Mouse (Mus musculus): ENCODE data around the gene Ube2m. TPM values are rescaled to one million over a fixed set of nuclear protein-coding genes. Genes with fewer than 3 reads are reported as not detected.

Ube2m gene
- polyA plus RNA-seq, 1 experiment from 2014 or later = 165 TPM

DNA sequence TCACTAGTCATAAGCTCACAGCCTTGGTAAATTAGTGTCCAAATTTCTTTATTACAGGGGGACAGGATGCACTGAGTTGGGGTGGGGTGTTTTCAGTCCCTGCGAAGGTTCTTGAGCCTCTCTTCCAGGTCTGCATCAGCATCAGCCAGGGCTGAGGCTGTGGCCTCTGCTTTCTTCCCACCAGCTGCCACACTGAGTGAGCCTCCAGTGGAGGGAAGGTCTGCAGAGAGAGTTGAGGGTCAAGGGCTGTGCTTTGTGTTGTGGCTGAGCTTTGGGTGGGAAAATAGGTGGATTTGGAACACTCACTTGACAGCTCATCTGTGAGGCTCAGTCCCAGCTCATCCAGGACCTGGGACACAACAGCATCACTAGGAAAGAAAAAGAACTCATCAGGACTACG, 6.1 kb downstream of the Ube2m start:
- Histone ChIP-seq H3K36me3 (ENCODE audit: control insufficient read depth, insufficient read depth, low read length) (peaks cover 51% of the 10 kb centered on the region), H3K4me2 (ENCODE audit: low read depth, low read length, severe bottlenecking) (no peak overlapping the region), H3K27ac (ENCODE audit: low read depth, low read length) (no peak overlapping the region), H3K9me3 (ENCODE audit: control insufficient read depth, low read length) (no peaks in the 10 kb centered on the region), H3K4me3 (ENCODE audit: low read depth, low read length) (no peak overlapping the region), H3K4me1 (replicated peaks; ENCODE audit: control insufficient read depth, insufficient read depth, low read length) (peaks cover 16% of the 10 kb centered on the region; the same call in 1 of the 2 replicates), H3K27me3 (ENCODE audit: control insufficient read depth, insufficient read depth, low read length) (no peaks in the 10 kb centered on the region), H3K9ac (ENCODE audit: low read length) (no peak overlapping the region)
- DNase-seq (ENCODE audit: low spot score) (no peak), ATAC-seq (replicated peaks; ENCODE audit: low FRiP score) (no peak)
- WGBS = 87% methylated on average over 2 of the region's 2 CpGs

DNA sequence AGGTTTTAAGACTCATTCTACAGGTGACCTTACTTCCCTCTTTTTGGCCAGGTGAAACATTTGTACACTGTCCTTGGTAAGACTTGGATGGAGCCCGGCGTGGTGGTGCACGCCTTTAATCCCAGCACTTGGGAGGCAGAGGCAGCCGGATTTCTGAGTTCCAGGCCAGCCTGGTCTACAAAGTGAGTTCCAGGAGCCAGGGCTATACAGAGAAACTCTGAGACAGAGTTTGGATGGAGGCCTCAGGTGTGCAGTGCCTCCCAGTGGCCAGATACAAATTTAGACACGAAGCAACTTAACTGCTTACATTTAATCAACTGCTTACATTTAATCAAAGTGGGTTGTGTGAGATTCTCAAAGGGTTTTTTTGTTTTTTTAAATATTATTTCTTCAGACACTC, 7.0 kb downstream of the Ube2m start:
- Histone ChIP-seq H3K36me3 (ENCODE audit: control insufficient read depth, insufficient read depth, low read length) (peaks cover 59% of the 10 kb centered on the region), H3K27ac (ENCODE audit: low read depth, low read length) (no peak overlapping the region), H3K4me2 (ENCODE audit: low read depth, low read length, severe bottlenecking) (no peak overlapping the region), H3K27me3 (ENCODE audit: control insufficient read depth, insufficient read depth, low read length) (no peaks in the 10 kb centered on the region), H3K9me3 (ENCODE audit: control insufficient read depth, low read length) (no peaks in the 10 kb centered on the region), H3K4me3 (ENCODE audit: low read depth, low read length) (no peak overlapping the region), H3K9ac (ENCODE audit: low read length) (no peak overlapping the region), H3K4me1 (replicated peaks; ENCODE audit: control insufficient read depth, insufficient read depth, low read length) (peaks cover 19% of the 10 kb centered on the region; the same call in 1 of the 2 replicates)
- ATAC-seq (replicated peaks; ENCODE audit: low FRiP score) (no peak), DNase-seq (ENCODE audit: low spot score) (no peak)
- 73% methylated on average over 5 of the region's 5 CpGs for WGBS

DNA sequence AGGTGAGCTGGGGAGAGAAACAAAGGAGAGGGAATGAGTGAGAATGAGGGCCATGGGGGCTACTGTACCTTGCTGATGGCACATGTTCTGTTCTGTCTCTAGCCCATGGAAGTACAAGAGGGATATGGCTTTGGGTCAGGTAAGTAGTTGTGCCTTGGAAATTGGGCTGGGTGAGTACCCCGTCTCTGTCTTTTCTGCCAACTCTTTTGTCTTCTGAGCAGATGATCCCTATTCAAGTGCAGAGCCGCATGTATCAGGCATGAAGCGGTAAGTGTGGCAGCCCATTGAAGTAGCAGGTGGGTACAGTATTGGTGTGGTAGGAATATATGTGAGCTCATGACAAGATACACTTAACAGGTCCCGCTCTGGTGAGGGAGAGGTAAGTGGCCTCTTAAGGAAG, 9.1 kb downstream of the Ube2m start:
- 91% methylated on average over 4 of the region's 4 CpGs for WGBS

DNA sequence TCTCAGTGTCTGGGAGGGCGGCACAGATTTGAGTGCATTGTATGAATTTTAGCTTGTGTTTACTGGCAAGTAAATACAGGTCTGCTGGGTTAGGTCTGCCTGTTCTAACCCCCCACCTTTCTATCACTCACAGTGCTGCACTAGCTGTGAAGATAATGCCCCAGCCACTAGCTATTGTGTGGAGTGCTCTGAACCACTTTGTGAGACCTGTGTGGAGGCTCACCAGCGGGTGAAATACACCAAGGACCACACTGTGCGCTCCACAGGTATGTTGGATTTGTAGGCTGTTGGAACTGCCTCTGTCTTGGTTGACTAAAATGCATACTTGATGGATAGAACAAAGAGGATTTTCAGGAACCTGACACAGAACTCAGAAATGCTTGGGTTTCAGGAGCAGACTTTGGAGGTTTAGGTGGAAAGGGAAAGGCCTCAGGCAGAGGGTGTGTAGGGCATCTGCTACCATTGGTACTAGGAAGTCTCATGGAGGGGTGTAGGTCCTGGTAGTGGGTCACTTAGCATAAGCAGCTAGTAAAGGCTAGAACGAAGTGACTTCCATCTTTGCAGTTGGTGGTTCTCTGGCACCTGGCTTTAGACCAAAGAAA, 12.5 kb downstream of the Ube2m start:
- H3K36me3 ChIP-seq (ENCODE audit: control insufficient read depth, insufficient read depth, low read length) = peaks cover 49% of the 10 kb centered on the region
- peak overlapping the region; percentile 97 for H3K9ac ChIP-seq (ENCODE audit: low read length)
- no peaks in the 10 kb centered on the region for H3K27me3 ChIP-seq (ENCODE audit: control insufficient read depth, insufficient read depth, low read length)
- H3K27ac ChIP-seq (ENCODE audit: low read depth, low read length) = peak overlapping the region; percentile 100; the same call in 1 of the 2 replicates
- peaks cover 18% of the 10 kb centered on the region; the same call in 1 of the 2 replicates for H3K4me1 ChIP-seq (replicated peaks; ENCODE audit: control insufficient read depth, insufficient read depth, low read length)
- ATAC-seq (replicated peaks; ENCODE audit: low FRiP score) = no peak
- peak overlapping the region; percentile 99 for H3K4me2 ChIP-seq (ENCODE audit: low read depth, low read length, severe bottlenecking)
- DNase-seq (ENCODE audit: low spot score) = no peak
- no peaks in the 10 kb centered on the region for H3K9me3 ChIP-seq (ENCODE audit: control insufficient read depth, low read length)
- 30% methylated on average over 4 of the region's 4 CpGs for WGBS
- peak overlapping the region; percentile 96 for H3K4me3 ChIP-seq (ENCODE audit: low read depth, low read length)

More for the DNA sequence above, 9.1 kb downstream of the Ube2m start:
- no peak overlapping the region for H3K27ac ChIP-seq (ENCODE audit: low read depth, low read length)
- H3K27me3 ChIP-seq (ENCODE audit: control insufficient read depth, insufficient read depth, low read length) = no peaks in the 10 kb centered on the region
- no peak overlapping the region for H3K4me2 ChIP-seq (ENCODE audit: low read depth, low read length, severe bottlenecking)
- H3K9me3 ChIP-seq (ENCODE audit: control insufficient read depth, low read length) = no peaks in the 10 kb centered on the region
- no peak for ATAC-seq (replicated peaks; ENCODE audit: low FRiP score)
- 0 out of 2 replicates have a peak overlapping the region, but pooled peaks have one; percentile 12 for H3K9ac ChIP-seq (ENCODE audit: low read length)
- peaks cover 62% of the 10 kb centered on the region for H3K36me3 ChIP-seq (ENCODE audit: control insufficient read depth, insufficient read depth, low read length)
- peaks cover 19% of the 10 kb centered on the region; the same call in 1 of the 2 replicates for H3K4me1 ChIP-seq (replicated peaks; ENCODE audit: control insufficient read depth, insufficient read depth, low read length)
- no peak for DNase-seq (ENCODE audit: low spot score)
- no peak overlapping the region for H3K4me3 ChIP-seq (ENCODE audit: low read depth, low read length)

DNA sequence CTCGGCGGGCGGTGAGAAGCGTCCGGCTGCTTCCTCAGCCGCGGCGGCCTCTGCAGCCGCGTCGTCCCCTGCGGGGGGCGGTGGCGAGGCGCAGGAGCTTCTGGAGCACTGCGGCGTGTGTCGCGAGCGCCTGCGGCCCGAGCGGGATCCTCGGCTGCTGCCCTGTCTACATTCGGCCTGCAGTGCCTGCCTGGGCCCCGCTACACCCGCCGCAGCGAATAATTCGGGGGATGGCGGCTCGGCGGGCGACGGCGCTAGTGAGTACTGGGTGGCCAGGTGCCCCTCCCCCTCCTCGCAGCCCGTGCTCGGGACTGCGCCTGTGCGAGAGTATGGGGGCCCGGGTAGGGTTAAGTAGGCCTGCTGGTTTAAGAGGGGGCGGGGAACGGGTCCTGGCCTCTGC, 13.3 kb downstream of the Ube2m start:
- H3K9ac ChIP-seq (ENCODE audit: low read length) = peak overlapping the region; percentile 97
- H3K9me3 ChIP-seq (ENCODE audit: control insufficient read depth, low read length) = no peaks in the 10 kb centered on the region
- peaks cover 18% of the 10 kb centered on the region; the same call in 1 of the 2 replicates for H3K4me1 ChIP-seq (replicated peaks; ENCODE audit: control insufficient read depth, insufficient read depth, low read length)
- H3K27ac ChIP-seq (ENCODE audit: low read depth, low read length) = peak overlapping the region; percentile 100
- peak overlapping the region; percentile 96 for H3K4me3 ChIP-seq (ENCODE audit: low read depth, low read length)
- DNase-seq (ENCODE audit: low spot score) = peak; percentile 90
- WGBS = under 1% methylated on average over 44 of the region's 44 CpGs
- H3K4me2 ChIP-seq (ENCODE audit: low read depth, low read length, severe bottlenecking) = peak overlapping the region; percentile 99
- H3K36me3 ChIP-seq (ENCODE audit: control insufficient read depth, insufficient read depth, low read length) = peaks cover 41% of the 10 kb centered on the region
- H3K27me3 ChIP-seq (ENCODE audit: control insufficient read depth, insufficient read depth, low read length) = no peaks in the 10 kb centered on the region
- peak; percentile 60 for ATAC-seq (replicated peaks; ENCODE audit: low FRiP score)

GRCm38 (mm10) chr7:13023928-13024731, 13.9 kb downstream of the Ube2m start:
- Histone ChIP-seq H3K4me2 (ENCODE audit: low read depth, low read length, severe bottlenecking) (peak overlapping the region; percentile 99), H3K9ac (ENCODE audit: low read length) (peak overlapping the region; percentile 97), H3K4me1 (replicated peaks; ENCODE audit: control insufficient read depth, insufficient read depth, low read length) (peaks cover 18% of the 10 kb centered on the region; the same call in 1 of the 2 replicates), H3K4me3 (ENCODE audit: low read depth, low read length) (peak overlapping the region; percentile 96), H3K9me3 (ENCODE audit: control insufficient read depth, low read length) (no peaks in the 10 kb centered on the region), H3K27me3 (ENCODE audit: control insufficient read depth, insufficient read depth, low read length) (no peaks in the 10 kb centered on the region), H3K36me3 (ENCODE audit: control insufficient read depth, insufficient read depth, low read length) (peaks cover 34% of the 10 kb centered on the region), H3K27ac (ENCODE audit: low read depth, low read length) (peak overlapping the region; percentile 100)
- WGBS = under 1% methylated on average over 84 of the region's 95 CpGs
- peak; percentile 97 for DNase-seq (ENCODE audit: low spot score)
- peak; percentile 85 for ATAC-seq (replicated peaks; ENCODE audit: low FRiP score)

DNA sequence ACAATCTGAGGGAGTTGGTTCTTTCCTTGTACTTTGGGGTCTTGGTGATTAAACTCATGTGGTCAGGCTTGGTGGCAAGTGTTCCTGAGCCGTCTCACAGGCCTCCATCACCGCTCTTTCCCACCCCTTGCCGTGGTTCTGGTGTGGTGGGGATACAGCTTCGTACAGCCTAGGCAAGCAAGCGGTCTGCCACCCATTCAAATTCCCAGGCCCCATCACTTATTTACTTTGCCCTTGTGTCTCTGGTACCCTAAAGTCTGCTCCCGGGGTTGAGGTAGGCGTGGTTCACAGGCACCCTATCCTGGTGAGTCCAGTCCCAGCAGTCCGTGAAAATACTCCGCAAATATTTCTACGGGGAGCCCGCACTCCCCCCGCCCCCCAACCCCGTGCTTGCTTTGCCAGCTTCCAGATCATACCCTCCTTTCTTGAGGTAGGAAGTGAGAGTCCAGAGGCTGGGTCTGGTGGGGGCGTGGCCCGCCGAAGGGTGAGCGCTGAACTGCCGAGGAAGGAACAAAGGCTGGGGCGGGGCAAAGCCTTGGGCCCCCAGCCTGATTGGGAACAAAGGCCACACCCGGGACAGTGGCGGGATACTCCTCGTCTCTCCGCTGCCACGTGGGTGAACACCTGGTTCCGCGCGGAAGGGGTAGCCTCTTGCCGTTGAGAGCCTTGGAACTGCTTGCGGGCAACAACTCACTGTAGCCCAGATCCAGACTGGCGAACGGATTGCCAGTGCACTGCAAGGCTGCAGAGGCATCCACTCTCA, 15.1 kb downstream of the Ube2m start:
- Histone ChIP-seq H3K36me3 (ENCODE audit: control insufficient read depth, insufficient read depth, low read length) (peaks cover 23% of the 10 kb centered on the region), H3K4me1 (replicated peaks; ENCODE audit: control insufficient read depth, insufficient read depth, low read length) (peaks cover 18% of the 10 kb centered on the region; the same call in 1 of the 2 replicates), H3K9me3 (ENCODE audit: control insufficient read depth, low read length) (no peaks in the 10 kb centered on the region), H3K9ac (ENCODE audit: low read length) (peak overlapping the region; percentile 97), H3K27ac (ENCODE audit: low read depth, low read length) (peak overlapping the region; percentile 100), H3K27me3 (ENCODE audit: control insufficient read depth, insufficient read depth, low read length) (no peaks in the 10 kb centered on the region), H3K4me3 (ENCODE audit: low read depth, low read length) (peak overlapping the region; percentile 96), H3K4me2 (ENCODE audit: low read depth, low read length, severe bottlenecking) (peak overlapping the region; percentile 99)
- WGBS = 4% methylated on average over 31 of the region's 31 CpGs
- peak; percentile 84 for ATAC-seq (replicated peaks; ENCODE audit: low FRiP score)
- peak; percentile 93 for DNase-seq (ENCODE audit: low spot score)

DNA sequence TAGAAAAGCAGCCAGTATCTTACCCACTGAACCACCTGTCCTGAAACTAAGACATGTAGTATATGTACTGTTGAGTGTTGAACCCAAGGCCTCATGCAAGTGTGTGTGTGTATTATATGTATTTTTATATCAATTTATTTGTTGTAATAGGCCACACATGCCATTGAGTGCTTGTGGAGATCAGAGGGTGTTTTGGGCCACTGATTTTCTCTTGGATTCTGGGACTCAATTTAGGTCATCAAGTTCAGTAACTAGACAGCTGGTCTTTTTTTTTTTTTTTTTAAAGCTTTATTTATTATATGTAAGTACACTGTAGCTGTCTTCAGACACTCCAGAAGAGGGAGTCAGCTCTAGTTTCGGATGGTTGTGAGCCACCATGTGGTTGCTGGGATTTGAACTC, 22.9 kb downstream of the Ube2m start:
- ATAC-seq (replicated peaks; ENCODE audit: low FRiP score) = no peak
- no peak for DNase-seq (ENCODE audit: low spot score)
- Histone ChIP-seq H3K9me3 (ENCODE audit: control insufficient read depth, low read length) (no peaks in the 10 kb centered on the region), H3K27me3 (ENCODE audit: control insufficient read depth, insufficient read depth, low read length) (no peaks in the 10 kb centered on the region), H3K27ac (ENCODE audit: low read depth, low read length) (no peak overlapping the region), H3K9ac (ENCODE audit: low read length) (no peak overlapping the region), H3K36me3 (ENCODE audit: control insufficient read depth, insufficient read depth, low read length) (no peaks in the 10 kb centered on the region), H3K4me1 (replicated peaks; ENCODE audit: control insufficient read depth, insufficient read depth, low read length) (peaks cover 5% of the 10 kb centered on the region), H3K4me3 (ENCODE audit: low read depth, low read length) (no peak overlapping the region), H3K4me2 (ENCODE audit: low read depth, low read length, severe bottlenecking) (no peak overlapping the region)
- WGBS = 80% methylated on average over 1 of the region's 1 CpGs

Data from forebrain, embryonic 11.5 days (tissue).